Mouse (Mus musculus): ENCODE results near the gene Tmod4.
A peak's percentile ranks its signal among the peaks of the same experiment; 100 is the strongest.
"Not testable (repeated sequence)": the region's sequence is repeated elsewhere in the genome, so short reads cannot be mapped to it uniquely, and the experiment has no call there.

Tmod4 gene

DNA sequence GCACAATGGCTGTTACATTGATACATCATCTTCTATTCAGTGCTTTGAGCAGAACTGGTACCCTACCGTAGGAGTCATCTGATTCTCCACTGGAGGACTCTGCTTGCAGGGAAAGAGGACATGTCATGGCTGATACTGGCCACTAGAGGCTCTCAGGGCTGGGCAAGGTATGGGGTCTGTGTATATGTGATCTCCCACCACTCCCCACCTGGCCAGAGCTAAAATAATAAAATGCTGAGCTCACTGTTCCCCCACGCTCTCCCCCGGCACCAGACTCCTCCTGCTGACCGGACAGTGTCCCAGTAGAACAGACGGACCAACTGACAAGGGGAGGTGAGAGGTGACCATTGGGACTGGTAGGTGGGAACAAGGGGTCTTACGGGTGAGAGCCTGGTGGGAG, at the start of gene Tmod4:
Gene Tmod4 (plus strand): TSS at position 231 of the 400 bp plus-strand sequence.
- no peak for DNase-seq (ENCODE audit: low spot score)

DNA sequence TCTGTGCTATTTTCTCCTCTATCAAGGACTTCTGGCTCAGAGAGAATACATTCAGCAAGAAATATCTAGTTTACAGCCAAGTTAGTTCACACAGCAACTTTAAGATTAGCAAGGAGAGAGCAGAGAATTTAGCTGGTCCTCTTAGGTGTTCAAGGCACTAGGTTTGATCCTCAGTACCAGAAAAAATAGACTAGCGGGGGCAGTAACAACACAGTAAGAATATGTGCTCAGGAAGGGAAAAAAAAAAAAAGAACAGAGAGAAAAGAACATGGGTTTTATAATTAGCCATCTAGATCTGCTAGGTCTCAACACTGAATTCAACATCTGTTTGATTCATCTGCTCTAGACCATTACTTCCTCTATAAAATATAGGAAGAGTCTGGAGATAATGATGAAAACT, 36.2 kb upstream of the Tmod4 start:
- DNase-seq (ENCODE audit: low spot score) = no peak

DNA sequence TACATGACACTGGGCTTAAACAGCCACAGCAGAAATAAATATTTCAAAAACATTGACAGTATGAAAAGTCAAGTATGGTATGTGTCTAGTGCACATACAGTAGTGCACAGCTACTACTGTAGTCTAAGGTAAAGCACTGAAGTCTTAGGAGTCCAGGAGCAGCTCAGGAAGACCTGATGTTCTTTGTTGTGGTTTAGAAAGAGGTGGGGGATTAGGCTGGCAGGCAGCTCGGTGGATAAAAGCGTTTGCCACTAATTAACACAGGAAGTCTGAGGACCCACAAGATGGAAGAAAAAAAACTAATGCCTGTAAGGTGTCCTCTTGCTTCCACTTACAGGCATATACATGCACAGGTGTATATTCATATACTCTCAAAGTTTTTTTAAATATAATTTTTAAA, 23.4 kb upstream of the Tmod4 start:
- DNase-seq (ENCODE audit: low spot score) = no peak

DNA sequence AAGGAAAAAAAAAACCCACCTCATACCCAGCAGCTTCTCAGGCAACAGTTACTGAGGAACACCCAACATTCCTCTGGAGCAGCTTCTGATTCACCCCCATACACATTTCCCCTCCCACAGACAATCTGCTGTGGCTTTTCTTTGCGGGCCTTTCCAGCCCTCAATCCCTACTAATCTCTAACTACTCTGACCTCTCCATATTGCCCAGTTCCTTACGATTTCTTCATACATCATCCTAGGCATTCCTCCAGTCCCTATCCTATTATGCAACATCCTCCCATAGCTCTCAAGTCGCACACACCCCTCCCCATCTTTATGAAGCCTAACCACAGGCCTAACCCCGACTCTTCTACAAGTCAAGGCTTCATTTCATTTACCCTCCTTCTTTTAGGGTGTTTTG, 19.2 kb upstream of the Tmod4 start:
- no peak for DNase-seq (ENCODE audit: low spot score)

DNA sequence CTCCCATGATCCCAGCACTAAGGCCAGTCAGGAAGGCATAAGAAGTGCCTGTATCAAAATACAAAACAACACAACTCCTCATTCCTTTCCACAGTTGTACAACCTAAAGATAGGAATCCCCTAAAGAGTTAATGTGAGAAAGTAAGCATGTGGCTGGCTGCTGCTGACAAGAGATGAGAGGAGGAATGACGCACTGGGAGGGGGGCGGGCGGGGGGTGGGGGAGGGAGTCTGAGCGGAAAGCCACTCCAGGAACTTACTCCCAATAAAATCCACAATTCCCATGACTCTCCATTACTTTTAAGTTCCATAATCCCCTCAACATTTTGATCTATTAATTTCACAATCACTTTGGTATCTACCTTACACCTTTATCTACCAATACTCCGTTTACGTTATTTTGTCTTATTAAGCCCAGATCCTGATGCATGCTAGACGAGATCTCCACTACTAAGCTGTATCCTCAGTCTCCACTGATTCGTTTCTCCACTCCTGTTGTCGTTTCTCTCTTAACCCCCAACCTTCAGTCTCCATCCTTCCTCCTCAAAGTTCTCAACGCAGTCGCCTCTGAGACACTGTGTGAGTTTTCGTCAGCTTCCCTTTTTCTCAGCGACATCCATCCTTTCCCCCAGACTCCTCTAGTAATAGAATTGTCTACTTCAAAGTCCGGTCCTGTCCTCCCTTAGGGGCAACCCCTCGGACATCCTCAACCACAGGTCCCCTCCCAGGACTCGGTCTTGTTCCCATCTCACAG, 18.5 kb upstream of the Tmod4 start:
- DNase-seq (ENCODE audit: low spot score) = no peak

DNA sequence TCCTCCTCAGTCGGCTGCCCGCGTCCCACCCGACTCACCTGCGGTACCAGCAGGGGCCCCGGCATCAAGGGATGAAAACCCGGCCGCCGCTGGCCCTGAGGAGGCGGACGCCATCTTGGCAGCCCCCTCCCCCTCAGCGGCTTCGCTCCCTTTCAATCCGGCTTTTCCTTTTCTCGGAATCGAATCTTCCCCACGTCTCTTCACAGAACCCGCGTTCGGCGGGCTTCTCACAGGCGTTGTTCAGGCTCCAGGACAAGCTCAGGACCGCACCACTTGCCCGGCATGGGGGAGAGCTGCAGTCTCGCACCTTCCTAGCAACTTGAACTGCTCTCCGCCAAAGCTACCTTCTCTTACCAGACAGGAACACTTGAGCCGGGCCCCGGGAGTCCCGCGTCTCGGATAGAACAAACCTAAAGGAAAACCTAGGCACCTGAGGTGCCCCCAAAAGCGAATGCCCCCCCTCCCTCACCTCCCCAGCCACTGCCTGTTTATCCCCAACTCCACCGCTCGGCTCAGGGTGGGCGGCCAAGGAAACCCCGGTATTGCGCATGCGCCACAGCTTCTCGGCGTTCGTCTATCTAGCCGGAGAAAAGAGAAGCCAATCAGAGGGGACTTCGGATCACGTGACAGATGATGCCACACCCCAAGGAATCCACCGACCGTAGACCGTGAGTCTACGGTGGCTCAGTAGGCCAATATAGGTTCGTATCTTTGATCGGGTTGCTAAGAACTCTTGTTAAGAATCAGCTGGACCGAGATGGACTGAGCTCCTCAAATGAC, 17.7 kb upstream of the Tmod4 start, which contains the start of gene Pip5k1a:
Gene Pip5k1a (minus strand): TSS at position 593 of the 780 bp plus-strand sequence.
- DNase-seq (ENCODE audit: low spot score) = peak; percentile 91

DNA sequence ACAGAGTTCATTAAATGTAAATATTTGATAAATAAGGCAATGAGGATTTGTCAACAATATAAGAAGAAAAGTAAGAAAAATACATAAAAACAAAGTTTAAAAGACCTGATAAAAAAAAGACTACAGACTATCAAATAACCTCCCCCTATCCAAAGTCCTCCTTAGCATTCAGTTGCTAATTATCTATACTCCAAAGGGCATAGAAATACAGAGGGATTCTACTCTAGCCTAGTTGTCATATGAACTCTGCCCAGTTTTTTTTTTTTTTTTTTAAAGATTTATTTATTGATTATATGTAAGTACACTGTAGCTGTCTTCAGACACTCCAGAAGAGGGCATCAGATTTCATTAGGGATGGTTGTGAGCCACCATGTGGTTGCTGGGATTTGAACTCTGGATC, 17.0 kb upstream of the Tmod4 start:
- DNase-seq (ENCODE audit: low spot score) = not testable (repeated sequence)

DNA sequence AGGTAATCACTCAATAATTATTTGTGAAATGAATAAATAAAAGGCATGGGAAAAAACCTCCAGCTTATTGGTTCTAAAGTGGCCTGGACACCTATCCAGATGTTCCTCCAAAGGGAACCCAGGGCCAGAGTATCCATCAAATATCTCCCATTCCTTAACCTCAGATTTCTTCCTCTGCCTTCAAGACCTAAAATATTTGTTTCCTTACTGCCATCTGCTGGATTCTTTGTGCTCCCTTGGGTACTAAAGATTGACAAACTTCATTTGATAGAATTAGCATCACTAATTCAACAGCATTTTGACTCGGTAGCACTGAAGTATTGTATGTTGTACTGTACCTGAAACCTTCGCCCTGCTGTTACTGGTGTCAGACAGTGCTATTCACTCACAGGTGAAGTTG, 16.4 kb upstream of the Tmod4 start:
- DNase-seq (ENCODE audit: low spot score) = no peak

DNA sequence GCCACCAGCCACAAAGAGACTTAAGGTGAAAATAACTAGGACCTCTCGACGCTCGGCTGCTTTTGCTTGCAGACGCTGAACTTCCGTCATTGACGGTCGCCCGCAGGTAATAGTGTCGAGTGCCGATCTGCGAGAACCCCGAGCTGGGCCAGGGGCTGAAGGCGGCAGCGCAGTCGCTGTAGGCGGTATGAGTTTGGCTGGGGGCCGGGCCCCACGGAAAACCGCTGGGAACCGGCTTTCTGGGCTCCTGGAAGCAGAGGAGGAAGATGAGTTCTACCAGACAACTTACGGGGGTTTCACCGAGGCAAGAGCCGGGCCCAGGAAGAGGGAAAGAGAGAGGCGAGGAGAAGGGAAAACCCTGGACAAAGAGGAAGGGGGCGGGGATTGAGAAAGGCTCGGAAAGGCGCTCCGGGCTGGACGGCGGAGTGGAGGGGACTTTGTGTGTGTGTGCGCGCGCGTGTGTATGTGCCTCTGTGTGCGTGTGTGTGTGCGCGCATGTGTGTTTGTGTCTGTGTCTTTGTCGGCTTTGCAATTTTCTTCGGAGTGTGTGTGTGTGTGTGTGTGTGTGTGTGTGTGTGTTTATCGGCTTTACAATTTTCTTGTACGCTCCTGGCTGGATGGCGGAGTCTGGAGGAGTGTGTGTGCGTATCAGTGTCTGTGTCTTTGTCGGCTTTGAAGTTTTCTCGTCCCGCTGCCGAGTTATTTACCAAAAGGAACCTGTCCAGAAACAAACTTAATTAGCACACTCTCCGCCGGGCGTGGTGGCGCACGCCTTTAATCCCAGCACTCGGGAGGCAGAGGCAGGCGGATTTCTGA, 13.2 kb upstream of the Tmod4 start, which contains the start of gene Vps72:
Gene Vps72 (plus strand): TSS at position 112 of the 816 bp plus-strand sequence.
- peak; percentile 83 for DNase-seq (ENCODE audit: low spot score)

DNA sequence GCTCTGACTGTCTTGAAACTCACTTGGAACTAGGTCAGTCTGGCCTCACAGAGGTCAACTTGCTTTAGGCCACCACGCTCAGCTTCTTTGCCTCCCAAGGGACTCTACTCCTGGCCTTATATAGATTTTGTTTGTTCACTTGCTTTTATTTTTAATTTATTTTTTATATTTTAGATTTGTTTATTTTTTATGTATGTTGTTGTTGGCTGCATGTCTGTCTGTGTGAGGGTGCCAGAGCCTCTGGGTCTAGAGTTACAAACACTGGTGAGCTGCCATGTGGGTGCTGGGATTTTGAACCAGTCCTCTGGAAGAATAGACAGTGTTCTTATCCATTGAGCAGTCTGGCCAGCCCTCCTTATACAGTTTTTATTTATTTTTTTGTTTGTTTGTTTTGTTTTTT, 11.5 kb upstream of the Tmod4 start:
- no peak for DNase-seq (ENCODE audit: low spot score)

DNA sequence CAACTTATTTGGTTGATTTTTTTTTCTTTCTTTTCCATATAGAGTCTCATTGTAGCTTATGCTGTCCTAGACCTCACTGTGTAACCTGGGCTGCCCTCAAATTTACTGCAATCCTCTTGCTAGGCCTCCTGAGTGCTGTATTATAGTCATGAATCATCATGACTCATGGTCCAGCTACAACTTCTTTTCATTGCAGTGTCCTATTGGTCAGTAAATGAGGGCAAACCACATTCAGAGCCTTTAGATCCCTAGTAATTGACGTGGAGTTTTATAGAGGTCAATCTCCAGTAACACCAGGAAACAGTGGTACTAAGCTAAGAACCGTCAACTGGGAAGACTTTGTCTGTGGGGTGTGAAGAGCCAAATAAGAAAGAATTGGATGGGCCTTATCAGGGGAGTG, 6.5 kb upstream of the Tmod4 start:
- DNase-seq (ENCODE audit: low spot score) = no peak

DNA sequence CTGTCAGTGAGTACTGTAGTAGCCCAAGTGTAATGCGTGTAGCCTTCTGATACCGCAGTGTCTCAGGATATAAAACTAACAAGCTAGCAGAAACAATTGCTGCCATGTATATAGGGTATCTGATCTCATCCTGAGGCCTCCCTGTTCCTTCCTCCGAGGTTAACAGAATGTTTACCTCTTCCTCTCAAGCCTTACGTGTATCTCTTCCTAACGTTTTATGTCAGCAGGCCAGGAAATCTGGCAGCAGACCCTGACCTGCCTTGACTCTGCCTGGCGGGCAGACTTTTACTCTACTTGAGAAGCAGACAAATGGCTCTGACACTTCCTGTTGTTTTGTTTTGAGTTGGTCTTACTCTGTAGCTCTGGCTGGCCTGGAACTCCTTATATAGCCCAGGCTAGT, 2.7 kb upstream of the Tmod4 start:
- DNase-seq (ENCODE audit: low spot score) = no peak

DNA sequence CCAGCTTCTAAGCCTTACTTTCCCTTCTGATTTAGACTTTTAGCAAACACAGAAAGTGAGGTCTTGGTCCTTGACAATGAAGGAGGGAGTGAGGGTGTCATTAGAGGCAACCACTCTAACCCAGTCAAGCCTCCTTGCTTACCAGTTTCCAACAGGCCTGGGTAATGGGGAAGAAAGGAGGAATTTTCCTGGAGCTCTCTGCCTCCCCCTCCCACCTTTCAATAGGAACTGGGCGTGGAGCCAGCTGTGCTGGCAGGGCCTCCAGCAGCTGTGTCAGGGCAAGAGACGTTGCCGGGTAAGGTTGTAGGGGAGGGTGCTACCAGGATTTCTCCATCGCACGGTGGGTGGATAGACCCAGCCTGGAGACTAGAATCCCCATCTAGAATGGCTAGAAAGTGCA, 696 bp downstream of the Tmod4 start:
- no peak for DNase-seq (ENCODE audit: low spot score)

DNA sequence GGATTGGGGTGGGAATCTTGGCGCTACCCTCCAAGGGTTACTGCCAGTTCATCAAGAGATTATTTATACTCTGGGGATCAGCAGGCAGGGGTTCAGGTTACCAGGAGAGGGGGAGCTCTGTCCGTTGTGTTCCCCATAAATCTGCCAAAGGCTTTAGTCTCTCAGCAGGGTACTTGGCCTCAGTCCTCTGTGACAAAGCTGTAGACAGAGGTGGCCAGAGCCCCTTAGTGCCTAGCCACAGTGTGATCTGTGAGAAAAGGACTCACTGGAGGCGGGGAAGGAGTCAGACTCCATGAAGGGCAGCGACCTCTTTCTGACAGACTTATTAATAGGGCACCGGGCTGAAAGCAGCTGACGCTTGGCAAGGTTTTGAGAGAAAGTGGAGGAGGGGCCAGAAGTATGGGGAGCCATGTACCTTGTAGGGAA, 5.0 kb downstream of the Tmod4 start:
- DNase-seq (ENCODE audit: low spot score) = no peak

DNA sequence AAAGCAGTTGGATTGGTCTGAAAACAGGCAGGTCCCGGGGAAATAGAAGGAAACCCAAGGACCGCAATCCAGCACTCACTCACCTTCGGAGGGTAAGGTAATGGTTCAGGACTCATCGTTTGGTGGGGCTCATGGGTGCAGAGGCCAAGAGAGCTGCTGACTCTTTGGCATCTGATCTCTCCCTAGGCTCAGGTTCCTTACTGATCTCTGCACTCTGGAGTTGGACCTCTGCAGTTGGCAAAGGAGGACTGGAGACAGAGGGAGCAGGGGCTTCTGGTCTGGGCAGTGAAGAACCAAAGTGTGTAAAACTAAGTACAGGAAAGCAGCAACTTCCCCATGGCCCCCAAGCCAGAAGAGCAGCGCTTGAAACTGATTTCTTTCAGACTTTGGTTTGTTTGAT, 5.8 kb downstream of the Tmod4 start:
- no peak for DNase-seq (ENCODE audit: low spot score)

DNA sequence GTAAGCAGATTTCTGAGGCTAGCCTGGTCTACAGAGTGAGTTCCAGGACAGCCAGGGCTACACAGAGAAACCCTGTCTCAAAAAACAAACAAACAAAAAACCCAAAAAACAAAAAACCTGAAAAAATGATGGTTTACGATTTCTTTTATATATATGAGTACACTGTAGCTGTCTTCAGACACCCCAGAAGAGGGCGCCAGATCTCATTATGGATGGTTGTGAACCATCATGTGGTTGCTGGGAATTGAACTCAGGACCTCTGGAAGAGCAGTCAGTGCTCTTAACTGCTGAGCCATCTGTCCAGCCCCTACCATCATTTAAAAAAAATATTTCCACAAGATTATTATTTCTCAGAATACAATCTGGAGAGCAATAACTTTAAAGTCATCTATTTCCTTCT, 8.1 kb downstream of the Tmod4 start:
- DNase-seq (ENCODE audit: low spot score) = not testable (repeated sequence)

DNA sequence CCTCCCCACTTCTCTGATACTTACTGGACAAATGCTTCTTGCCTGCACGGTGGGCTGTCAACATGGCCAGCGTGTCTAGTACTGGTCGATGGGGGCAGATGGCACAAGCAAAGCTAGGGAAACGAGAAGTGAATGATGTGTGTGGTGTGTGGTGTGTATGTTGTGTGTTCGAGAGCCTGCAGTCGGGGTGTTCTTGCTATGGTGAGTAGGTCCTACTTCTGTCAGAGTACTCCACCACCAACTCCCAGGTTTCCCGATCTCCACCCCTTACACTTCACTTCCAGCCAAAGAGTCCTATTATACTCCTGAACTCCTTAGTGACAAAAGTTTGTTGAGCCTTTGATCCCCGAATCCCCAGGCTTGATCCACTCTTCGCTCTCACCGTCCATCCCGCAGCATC, 8.9 kb downstream of the Tmod4 start:
- no peak for DNase-seq (ENCODE audit: low spot score)

DNA sequence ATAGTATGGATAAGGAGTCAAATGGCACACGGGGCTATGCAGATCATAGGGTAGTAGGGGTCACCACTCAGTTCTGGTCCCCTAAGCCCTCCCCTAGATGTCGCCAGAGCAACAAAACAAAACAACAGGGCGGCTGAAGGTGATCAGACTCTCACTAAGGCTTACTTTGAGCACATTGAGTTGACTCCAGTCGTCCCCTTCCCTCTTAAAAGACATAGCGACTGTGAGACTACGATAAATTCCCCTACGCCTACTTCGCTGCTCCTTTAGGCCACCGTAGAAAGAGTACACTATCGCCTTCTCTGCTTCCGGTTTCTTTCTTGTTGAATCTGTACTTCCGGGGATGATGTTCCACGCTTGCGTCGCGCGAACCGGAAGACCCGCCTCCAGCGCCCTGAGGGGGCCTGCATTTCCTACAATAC, 9.4 kb downstream of the Tmod4 start, which contains the start of the genes Scnm1 and Lysmd1:
Gene Scnm1 (minus strand): TSS at position 332 of the 422 bp plus-strand sequence.
Gene Lysmd1 (plus strand): TSS at position 409 of the 422 bp plus-strand sequence.
- peak; percentile 86 for DNase-seq (ENCODE audit: low spot score)

DNA sequence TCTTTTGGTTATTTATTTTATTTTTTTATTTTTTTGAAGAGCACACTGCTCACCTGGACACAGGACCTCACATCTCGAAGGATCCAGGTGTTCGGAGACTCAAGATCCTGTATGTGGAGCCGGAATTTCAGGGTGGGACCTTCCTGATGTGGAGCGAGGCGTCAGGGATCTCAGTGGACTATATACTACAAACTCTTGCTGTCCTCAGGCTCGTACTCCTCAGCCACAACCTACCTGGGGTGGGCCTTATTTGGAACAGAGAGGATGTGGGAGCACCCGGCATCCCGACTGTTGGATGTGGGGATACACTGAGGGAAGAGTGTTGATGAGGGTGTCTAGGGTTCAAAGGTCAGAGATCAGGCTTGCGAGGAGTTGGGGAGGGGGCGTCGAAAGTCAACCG, 9.9 kb downstream of the Tmod4 start:
- not testable (repeated sequence) for DNase-seq (ENCODE audit: low spot score)

DNA sequence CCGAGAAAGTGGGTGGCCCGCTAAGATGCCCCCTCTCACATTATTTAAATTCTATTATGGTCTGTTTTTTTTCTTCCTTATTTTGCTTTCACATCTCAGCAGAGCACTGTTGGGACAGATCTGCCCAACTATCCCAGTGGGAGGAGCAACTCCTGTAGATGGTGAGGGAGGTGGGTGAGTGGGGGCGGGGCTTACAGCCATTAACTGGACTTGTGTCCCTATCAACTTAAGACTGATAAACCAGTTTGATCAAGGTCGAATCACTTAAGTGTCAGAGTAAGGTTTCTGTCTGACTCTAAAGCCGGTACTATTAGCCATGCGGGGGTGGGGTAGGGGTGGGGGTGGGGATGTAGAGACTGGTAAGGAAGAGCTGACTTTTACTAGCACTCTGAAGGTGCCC, 10.7 kb downstream of the Tmod4 start:
- no peak for DNase-seq (ENCODE audit: low spot score)

DNA sequence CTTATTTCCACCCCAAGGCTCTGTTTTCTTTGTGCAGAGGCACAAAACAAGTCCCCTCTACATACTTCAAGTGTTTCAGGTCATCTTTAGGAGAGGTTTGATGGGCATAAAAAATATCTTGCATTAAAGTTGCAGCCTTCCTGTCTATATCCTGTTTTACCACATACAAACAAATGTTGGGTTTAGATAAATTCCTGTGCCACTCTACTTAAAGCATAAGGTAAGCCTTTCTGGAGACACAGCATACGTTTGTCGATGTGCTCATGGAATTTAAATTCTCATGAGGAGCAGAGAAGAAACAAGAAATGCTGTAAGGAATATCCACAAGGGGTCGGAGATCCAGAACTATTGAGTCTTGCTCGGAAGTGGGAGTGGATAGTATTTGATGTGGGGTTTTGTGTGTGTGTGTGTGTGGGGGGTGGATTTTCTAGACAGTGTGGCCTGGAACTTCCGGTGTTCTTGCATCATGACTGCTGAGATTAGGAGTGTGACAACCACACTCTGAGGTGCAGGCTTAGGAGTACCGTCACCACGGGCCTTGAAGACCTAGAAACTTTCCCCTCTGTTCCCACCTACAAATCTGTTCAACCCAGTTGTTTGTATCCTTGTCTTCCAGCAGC, 11.3 kb downstream of the Tmod4 start:
- DNase-seq (ENCODE audit: low spot score) = no peak

DNA sequence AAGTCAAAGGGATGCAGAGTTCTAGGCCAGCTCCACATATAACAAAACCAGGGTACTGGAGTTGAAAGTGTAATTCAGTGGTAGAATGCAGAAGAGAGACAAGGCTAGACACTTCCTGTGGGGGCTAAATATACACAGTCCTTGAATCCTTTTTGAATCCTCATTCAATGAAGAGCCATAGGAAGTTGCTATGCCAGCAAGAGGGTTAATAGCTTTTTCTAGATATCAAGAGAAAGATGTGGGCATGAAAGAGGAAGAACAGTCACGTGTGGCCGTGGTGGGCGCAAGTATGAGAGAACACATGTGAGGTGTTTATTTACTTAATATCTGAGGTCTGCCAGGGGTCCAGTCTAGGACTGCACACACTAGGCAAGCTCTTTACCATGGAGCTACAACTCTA, 12.1 kb downstream of the Tmod4 start:
- no peak for DNase-seq (ENCODE audit: low spot score)

All from layer of hippocampus, adult 9-10 months (tissue).